Mouse (Mus musculus) 3134 (cell line): ENCODE results near the gene Macrod1.

ENCODE experiments used
- DNase-seq: peaks from one replicate; pipeline ENCODE4 v3.0.0-alpha.2; 2011; ENCODE audit warnings: low spot score; ENCODE audit not compliant: insufficient read length; ENCODE audit errors: extremely low read depth

The Macrod1 gene

DNA sequence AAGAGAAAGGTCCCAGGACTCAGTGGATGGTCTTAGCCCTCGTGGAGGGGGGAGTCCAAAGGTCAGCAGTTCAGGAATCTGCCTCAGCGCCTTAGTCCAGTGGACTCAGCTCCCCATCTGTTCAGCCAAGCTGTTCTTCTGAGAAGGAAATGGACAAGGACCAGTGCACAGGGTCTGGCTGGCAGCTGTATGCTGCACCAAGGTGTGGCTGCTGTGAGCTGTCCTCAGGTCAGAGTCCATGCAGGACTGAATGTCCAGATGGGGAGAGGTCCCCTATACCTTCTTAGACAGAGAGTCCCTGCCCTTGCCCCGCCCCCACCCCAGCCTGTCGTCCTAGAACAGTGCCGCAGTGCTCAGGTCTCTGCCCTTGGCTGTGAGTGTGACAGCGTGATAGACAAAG, 135.0 kb downstream of the Macrod1 start:
- no peak for DNase-seq

DNA sequence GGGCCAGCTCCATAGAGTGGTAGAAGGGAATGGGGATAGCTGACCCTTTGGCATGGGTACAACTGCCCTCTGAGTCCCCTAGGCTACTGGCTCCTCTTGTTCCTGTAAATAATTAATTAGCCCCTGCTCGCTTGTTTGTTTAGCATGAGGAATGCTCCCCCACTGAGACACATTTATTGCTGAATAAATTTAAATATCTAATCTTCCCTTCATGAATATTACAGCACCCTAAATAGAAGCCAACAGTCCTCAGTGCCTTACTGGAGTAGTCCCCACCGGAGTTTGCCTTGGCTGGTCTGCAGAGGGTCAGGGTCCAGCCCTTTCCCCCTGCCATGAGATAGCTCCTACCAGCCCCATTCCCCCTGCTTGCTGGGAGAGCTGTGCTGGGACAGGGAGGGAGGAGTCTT, 136.0 kb downstream of the Macrod1 start:
- no peak for DNase-seq

DNA sequence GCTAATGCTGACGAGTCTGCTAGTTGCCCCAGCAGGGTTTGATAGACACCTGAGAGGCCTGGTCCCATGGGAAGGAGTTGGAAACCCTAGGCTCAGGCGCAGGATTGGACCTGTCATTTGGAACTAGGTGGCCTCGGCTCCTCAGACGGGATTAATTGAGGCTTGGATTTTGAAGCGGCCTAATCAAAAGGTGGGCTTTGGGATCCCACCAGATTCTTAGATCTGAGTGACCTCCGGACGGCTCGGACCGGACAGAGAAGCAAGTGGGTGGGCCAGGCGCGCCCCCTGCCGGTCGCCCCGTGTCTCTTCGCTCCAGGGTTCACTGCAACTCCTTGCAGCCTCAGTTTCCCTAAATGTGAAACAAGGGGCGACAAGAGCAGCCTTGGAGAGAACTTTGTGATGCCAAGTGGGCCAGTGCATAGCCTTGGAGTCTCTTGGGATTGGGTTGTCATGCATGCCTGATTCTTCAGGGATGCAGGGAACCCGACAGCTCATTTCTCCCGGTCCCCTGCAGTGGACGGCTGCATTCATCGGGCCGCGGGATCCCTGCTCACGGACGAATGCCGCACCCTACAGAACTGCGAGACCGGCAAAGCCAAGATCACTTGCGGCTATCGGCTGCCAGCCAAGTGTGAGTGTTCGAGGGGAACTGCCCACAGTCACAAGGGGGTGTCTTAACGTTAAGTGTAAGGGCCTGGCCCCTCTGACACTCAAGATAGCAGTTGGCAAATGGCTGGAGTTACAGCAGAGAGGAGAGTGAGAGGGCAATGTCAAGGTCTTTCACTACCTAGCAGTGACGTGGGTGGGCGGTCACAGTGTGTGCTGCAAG, 139.5 kb downstream of the Macrod1 start:
- DNase-seq = peak; percentile 28

DNA sequence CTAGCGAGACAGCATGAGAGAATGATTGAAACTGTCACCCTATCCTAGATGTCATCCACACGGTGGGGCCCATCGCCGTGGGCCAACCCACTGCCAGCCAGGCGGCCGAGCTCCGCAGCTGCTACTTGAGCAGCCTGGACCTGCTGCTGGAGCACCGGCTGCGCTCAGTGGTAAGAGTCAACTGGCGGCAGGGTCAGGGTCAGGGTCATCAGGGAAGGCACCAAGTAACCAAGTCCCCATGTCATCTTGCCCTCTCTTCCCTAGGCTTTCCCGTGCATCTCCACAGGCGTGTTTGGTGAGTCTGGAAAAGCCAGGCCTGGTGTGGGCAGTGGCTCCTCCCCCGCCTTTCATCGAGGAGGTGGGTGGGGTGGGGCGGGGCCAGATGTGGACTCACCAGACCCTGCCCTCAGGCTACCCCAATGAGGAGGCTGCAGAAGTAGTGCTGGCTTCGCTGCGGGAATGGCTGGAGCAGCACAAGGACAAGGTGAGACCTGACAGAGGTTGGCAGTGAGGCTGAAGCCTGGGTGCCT, 140.2 kb downstream of the Macrod1 start:
- no peak for DNase-seq

DNA sequence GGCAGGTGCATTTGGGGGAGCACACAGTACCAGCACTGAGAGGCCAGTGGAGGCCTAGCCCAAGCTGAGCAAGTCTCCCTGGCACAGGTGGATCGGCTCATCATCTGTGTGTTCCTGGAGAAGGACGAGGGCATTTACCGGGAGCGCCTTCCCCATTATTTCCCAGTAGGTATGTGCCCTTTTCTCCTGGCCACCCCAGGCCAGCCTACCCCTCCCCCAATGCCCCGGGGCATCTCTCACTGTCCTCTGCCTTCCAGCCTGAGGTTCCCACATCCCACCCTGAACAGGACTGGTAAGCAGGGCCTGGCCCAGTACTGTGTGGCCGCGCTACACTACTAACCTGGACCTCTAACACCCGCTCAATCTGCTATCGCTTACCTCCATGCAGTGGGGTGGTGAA, 140.8 kb downstream of the Macrod1 start:
- DNase-seq = no peak

DNA sequence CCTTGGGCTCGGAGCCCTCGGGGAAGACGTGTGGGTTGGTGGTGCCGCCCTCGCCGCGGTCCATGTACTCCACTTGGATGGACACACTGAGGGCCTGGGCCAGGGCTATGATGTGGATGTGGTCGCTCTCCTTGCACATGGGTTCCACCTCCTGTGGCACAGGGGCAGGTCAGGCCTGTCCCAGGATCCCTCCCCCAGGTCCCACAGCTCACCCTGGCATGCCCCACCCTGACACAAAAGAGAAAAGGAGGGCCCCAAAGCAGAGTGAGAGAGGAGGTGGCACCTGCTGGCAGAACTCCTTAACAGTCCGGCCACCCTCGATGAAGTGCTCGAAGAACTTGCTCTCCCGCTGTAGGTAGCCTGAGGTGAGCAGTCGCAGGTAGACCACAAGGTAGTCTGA, 142.5 kb downstream of the Macrod1 start:
- DNase-seq = no peak

DNA sequence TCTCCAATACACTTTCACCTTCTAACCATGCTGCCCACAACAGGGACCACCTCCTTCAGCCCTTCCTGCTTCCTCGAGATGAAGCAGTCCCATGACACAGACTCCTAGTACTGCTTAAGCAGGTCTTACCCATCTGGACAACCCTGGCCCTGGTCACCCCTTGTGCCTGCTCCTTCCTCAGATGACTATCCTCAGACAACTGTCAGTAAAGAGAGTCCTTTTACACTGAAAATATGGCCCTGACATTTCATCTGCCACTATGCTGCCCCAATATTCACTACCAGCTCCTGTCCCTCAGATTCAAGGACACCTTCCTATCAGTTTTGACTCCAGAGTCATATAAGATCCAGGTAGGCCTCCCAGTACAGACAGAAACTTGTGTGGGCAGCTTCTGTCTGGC, 143.8 kb downstream of the Macrod1 start:
- no peak for DNase-seq

DNA sequence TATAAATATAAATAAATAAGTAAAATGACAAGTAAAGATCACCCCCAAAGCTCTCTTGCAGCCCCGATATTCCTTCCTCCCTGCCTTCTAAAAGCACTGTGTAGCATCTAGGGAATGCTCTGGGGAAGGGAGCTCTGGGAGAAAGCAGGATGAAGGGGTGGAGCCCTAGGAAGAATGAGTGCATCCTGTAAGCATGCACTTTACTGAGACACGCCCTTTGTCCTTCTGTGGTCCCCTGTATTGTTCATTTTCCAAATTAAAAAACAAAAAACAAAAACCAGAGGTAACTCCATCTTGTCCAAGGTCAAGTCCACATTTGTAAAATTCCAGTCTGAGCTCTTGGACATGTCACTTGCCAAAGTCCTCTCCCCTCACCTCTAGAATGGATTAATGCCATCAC, 148.3 kb downstream of the Macrod1 start:
- DNase-seq = no peak

DNA sequence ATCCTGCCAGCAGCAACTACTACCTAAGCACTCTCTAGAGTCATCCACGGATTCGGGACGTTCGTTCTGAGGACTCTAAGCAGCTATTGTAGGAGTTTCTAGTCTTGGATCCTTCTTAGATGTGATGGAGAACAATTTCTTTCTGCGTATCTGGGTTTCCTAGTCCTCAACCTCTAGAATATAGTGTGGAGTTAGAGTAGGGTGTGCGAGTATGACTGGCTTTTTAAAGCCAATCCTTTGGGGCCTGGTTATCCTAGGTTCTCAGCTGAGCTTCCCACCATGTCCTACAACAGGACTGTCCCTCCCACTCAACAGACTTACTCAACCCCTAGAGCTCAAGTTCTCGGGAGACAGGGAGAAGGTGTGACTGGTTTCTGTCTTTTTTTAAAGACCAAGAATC, 148.7 kb downstream of the Macrod1 start:
- no peak for DNase-seq

DNA sequence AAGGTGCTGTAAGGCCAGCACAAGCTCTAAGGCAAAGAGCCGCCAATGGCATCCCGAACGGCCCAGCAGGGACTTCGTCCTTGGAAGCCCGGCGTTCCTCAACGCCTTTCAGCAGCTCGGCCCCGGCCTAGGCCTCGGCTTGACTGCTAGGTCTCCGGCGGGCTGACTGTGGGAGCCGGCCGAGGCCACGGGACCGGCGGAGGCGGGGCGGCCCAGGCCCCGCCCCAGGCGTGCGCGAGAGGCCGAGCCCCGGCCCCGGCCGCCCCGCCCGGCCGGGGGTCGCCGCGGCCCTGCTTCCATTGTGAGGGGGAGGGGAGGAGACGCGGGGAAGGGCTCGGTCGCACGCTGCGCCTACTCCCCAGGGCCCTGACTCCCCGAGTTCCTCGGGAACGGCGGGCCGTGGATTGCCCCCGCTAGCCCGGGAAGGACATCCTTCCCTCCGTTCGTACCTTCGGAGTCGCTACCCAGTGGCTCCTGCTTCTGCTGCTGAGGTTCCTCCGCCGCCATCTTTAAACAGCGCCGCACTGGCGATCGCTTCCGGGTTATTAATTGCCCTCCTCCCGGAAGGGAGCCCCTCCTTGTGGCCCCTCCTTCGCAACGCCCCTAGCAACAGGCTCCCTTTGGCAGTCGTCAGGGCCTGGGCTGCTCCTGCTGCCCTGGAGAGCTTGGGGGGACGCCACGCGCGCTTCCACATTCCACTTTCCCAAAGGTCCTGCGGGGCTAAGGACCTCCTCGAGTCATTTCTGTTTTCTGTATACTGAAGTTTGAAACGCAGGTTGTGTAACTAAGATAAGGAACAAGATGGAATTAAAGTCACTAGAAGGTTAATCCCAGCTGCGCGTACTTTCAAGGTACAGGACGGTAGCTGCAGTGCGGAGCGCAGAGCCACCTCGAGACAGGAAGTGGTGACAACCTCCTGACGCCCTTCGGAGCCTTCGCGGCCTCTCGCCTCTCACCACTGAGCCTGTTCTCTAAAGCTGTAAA, 149.4 kb downstream of the Macrod1 start, which contains the start of gene Otub1:
Otub1 (minus strand) TSS at position 564 of the 984 bp plus-strand sequence.
- DNase-seq = peak; percentile 90

DNA sequence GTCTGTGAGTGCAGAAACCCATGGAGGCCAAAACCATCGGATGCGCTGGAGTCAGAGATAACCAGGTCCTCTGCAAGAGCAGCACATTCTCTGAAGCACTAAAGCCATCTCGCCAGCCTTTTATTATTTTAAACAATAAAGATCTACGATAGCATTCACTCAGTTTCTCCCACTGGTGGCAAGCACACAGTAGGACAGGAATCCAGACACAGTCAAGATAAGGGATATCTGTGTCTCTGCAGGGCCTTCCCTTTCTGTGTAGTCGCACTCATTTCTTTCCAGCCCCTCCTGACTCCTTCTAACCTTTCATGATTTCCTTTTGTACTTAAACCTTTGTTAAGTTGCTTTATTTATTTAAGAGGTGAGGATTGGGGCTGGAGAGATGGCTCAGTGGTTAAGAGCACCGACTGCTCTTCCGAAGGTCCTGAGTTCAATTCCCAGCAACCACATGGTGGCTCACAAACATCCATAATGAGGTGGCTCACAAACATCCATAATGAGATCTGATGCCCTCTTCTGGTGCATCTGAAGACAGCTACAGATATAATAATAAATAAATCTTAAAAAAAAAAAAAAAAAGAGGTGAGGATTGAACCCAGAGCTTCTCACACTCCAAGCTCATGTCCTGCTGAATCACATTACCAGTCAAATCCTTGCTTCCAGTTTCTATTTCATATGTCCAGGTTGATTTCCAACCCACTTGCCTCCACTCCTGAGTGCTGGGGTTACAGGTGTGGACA, 153.5 kb downstream of the Macrod1 start:
- no peak for DNase-seq

DNA sequence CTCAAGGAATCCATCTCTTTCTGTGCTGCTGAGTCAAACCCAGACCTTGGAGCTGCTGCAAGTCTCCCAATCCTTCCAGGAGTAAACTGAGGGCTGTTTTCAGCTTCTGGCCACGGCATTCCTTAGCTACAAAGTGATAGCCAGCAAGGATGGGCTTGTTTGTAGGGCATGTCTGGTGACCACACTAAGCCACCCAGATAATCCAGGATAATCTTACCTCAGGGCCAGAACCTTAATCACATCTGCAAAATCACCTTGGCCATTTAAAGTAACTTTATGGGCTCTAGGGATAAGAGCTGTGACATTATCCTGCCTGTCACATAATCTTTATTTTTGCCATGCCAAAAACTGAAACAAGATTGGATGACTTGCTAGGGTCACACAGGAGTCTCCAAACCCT, 155.6 kb downstream of the Macrod1 start:
- no peak for DNase-seq

DNA sequence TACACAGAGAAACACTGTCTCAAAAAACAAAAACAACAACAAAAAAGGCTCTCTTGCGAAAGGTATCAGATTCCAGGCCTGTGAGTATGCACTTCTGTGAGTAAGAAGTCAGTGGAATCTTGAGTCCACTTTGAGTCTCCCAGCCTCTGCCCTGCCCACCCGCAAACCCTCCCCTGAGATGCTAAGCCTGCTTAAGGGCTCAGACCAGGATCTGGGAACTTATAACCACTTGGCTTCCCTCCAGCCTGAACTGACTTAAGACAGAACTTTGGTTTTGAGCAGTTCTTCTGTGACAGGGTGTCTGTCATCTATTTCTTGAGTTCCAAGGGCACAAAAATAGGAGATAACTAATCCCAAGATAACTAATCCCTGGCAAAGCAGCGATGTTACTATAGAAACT, 156.4 kb downstream of the Macrod1 start:
- DNase-seq = no peak

DNA sequence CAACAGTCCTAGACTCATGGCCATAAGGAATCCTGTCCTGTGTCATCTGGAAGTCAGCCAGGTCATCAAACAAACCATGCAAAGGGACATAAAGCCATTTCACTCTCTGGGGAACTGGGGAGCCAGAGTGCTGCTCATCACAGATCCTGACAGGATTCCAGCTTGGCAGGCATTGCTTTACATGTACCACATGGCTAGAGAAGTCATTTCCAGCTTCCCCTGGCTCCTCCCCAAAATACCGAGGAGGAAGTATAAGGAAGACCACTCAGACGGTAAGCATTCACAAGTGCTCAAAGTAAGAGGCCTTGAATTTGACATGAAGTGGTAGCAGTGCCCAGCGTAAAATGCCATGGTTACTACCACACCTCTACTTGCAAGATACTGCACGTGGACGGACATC, 157.9 kb downstream of the Macrod1 start:
- no peak for DNase-seq

DNA sequence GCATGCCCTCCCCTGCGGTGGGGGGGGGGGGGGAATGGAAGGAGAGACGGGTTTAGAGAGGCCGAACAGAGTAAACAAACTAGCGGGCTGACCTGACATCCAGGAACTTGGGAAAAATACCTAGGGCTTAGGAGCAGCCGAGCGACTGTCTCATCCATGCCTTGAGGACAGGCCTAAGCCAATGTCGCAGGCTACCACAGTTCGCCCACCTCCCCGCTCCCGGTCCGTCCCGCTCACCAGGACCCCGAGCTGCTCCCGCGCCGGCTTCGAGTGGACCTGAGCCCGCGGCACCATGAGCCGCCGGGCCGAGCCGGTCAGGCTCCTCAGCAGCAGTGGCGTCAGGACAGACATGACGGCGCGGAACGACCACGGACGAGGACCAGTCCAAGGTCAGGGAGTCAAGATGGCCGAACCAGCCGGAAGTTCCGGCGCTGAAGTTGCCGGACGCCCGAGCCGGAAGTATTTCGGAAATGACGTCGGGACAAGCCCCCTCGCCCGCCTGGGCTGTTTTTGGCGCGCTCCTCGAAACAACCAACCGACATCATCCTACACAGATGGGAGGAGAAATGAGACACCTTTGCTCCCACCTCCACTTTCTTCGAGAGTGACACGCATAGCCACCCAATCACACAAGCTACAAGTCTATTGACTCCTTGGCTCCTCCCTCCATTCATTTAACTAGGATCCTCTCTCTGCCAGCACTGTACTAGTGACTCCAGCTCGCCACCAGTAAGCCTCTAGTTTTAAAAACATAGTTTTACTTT, 160.7 kb downstream of the Macrod1 start, which contains the start of gene Cox8a:
Cox8a (minus strand) TSS at position 455 of the 764 bp plus-strand sequence.
- DNase-seq = peak; percentile 95

DNA sequence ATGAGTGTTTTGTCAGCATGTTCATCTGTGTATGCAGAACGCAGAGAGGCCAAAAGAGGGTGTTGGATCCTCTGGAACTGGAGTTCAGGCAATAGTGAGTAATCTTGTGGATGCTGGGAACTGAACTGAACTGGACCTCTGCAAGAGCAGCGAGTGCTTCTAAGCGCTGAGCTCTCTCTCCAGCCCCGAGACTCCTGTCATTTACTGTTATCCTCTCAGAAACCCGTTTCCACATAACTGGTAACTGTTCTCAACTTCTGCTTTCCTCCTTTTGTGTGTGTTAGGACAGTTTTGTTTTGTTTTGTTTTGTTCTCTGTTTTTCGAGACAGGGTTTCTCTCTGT, 161.3 kb downstream of the Macrod1 start:
- DNase-seq = no peak

DNA sequence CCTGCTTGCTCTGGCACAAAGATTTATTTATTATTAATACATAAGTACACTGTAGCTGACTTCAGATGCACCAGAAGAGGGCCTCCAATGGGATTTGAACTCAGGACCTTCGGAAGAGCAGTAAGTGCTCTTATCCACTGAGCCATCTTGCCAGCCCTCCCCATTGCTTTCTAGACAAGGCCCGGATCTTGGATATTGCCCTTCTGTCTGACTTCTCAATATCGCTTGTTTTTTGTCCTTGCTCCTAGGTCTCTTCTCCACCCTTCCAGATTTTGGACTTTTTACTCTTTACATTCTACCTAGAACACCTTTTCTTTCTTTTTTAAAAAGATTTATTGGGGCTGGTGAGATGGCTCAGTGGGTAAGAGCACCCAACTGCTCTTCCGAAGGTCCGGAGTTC, 162.1 kb downstream of the Macrod1 start:
- DNase-seq = no peak

DNA sequence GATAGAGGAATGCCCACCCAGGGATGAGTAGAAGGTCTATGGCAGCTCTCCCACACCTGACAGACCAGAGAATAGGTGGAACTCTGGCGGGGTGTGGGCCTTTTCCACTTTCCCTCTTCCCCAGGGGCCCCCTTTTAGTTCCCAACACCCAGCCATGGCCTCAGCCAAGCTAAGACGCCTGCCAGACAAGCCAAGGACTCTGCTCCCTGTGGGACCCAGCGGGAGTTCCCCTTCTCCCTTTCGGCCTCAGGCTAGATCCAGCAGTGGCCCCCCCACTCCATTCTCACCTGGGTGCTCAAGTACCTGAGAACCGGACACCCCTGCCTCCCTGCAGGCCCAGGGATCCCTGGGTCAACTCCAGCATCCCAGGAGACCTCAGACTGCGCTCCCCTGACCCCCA, 165.6 kb downstream of the Macrod1 start:
- DNase-seq = no peak

DNA sequence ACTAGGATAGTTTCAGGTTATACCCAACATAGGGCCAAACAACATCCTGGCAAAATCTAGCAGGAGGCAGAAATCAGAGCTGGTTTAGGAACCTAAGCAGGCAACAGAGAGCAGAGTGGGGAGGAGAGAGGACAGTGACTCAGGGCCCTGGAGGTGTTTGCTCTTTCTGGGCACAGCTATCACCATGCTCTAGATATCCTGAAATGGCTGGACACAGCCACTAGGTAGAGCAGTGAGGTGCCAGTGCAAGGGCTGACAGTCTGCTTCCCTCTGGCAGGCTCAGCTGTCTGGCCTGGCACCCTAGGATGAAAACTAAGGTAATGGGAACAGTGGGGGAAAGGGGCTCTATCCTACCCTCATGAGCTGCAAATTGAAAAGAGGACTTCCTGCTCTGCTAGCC, 166.9 kb downstream of the Macrod1 start:
- no peak for DNase-seq

DNA sequence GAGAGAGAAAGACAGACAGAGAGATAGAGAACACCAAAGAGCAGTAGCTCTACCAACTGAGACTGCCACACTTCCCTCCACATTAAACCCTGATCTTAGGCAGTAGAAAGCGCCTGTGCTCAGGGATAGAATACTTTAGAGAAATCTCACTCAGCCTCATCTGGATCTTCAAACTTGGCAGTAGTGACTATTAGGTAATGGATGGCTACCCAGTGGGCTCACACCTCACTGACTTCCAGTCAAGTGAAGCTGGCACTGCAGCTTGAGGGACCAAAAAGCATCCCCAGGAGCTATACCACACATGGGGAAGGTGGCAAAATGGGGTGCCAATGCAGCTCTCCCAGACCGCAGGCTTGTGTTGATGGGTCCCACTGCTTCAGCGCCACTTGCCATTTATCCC, 167.6 kb downstream of the Macrod1 start:
- DNase-seq = no peak
